Mouse (Mus musculus) ES-E14 (cell line): ENCODE results near the gene Spdye4c.

Experiments
- MAFK ChIP-seq: IDR thresholded peaks from 2 replicates; pipeline ENCODE4 v1.6.1; 2014; ENCODE audit warnings: mild to moderate bottlenecking, low read depth, low read length, inconsistent platforms; ENCODE audit not compliant: insufficient read depth
- ZC3H11A ChIP-seq: IDR thresholded peaks from 2 replicates; pipeline ENCODE4 v1.6.1; 2012; ENCODE audit warnings: low read depth, mild to moderate bottlenecking, inconsistent platforms, low read length, borderline replicate concordance

DNA sequence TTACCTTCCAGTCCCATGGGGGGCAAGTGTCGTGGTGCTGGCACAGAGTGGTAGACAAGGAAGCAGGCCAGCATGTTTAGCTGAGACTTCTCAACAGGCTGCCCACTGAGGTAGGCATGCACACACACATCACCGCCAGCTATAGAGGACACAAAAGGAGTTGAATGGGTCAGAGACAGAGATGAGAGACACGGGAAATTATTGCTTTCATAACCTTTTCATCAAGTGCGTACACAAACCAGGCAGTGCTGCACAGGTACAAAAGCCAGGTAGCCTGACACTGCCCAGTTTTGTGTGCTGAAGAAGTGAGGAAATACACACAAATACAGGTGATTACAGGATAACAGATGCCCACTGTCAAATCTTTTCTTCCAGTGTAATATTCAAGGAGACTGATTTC is 24.4 kb downstream of the Spdye4c start:
- TF ChIP-seq MAFK (no peak), ZC3H11A (no peak)
